Mouse (Mus musculus) MEL (cell line): ENCODE measurements at regions not wholly inside any gene's neighbourhood (a gene's known extent, or its start where the extent isn't known, plus 50 kb on each side); places are given as distances from the start of the nearest gene placed in this dataset.

Experiments used
- BHLHE40 ChIP-seq: IDR thresholded peaks from 2 replicates; pipeline ENCODE4 v1.6.1; 2012; ENCODE audit warnings: low read depth, mild to moderate bottlenecking, inconsistent platforms, low read length, improper control_type of control experiment, borderline replicate concordance
- CTCF ChIP-seq, 3 experiments: IDR thresholded peaks in 2 of 3; conservative IDR thresholded peaks in 1 of 3; 2 replicates each; pipeline ENCODE4 v1.5.1; 2011 to 2012; ENCODE audit warnings: low read length in 3 of 3, low read depth in 2 of 3, mild to moderate bottlenecking in 2 of 3, improper control_type of control experiment in 1 of 3, inconsistent platforms in 1 of 3, mixed read lengths in 1 of 3, moderate library complexity in 1 of 3; ENCODE audit not compliant: control insufficient read depth in 1 of 3, insufficient read depth in 1 of 3, poor library complexity in 1 of 3, severe bottlenecking in 1 of 3
- E2F4 ChIP-seq: IDR thresholded peaks from 2 replicates; pipeline ENCODE4 v1.6.1; 2011; ENCODE audit warnings: low read depth, low read length, improper control_type of control experiment, borderline replicate concordance
- EP300 ChIP-seq, 2 experiments: IDR thresholded peaks; 2 replicates each; pipeline ENCODE4 v1.6.1; 2011; ENCODE audit warnings: improper control_type of control experiment in 2 of 2, low read length in 2 of 2, low read depth in 1 of 2, mild to moderate bottlenecking in 1 of 2
- ETS1 ChIP-seq: IDR thresholded peaks from 2 replicates; pipeline ENCODE4 v1.6.1; 2012; ENCODE audit warnings: low read depth, mild to moderate bottlenecking, inconsistent platforms, low read length, improper control_type of control experiment, moderate library complexity
- GATA1 ChIP-seq: IDR thresholded peaks from 2 replicates; pipeline ENCODE4 v1.6.1; 2011; ENCODE audit warnings: low read depth, low read length, improper control_type of control experiment
- MEF2A ChIP-seq: IDR thresholded peaks from 2 replicates; pipeline ENCODE4 v1.6.1; 2014; ENCODE audit warnings: low read depth, mild to moderate bottlenecking, inconsistent platforms, low read length, improper control_type of control experiment; ENCODE audit not compliant: poor library complexity, insufficient replicate concordance, severe bottlenecking; ENCODE audit errors: extremely low read depth
- POLR2A ChIP-seq, 2 experiments: IDR thresholded peaks; 2 replicates each; pipeline ENCODE4 v1.6.1; 2011 to 2012; ENCODE audit warnings: low read length in 2 of 2, mild to moderate bottlenecking in 2 of 2, control low read depth in 1 of 2, improper control_type of control experiment in 1 of 2, low read depth in 1 of 2, moderate library complexity in 1 of 2; ENCODE audit not compliant: control insufficient read depth in 1 of 2, insufficient read depth in 1 of 2, poor library complexity in 1 of 2
- TAL1 ChIP-seq: IDR thresholded peaks from 2 replicates; pipeline ENCODE4 v1.6.1; 2012; ENCODE audit warnings: mild to moderate bottlenecking, inconsistent platforms, low read length, moderate library complexity, mixed read lengths
- USF1 ChIP-seq: IDR thresholded peaks from 2 replicates; pipeline ENCODE4 v1.6.1; 2014; ENCODE audit warnings: low read depth, mild to moderate bottlenecking, inconsistent platforms, low read length, improper control_type of control experiment, moderate library complexity
- ZKSCAN1 ChIP-seq: IDR thresholded peaks from 2 replicates; pipeline ENCODE4 v1.6.1; 2012; ENCODE audit warnings: low read depth, mild to moderate bottlenecking, inconsistent platforms, low read length, improper control_type of control experiment, moderate library complexity
- ZNF384 ChIP-seq: IDR thresholded peaks from 2 replicates; pipeline ENCODE4 v1.6.1; 2012; ENCODE audit warnings: low read depth, mild to moderate bottlenecking, inconsistent platforms, low read length, improper control_type of control experiment

DNA sequence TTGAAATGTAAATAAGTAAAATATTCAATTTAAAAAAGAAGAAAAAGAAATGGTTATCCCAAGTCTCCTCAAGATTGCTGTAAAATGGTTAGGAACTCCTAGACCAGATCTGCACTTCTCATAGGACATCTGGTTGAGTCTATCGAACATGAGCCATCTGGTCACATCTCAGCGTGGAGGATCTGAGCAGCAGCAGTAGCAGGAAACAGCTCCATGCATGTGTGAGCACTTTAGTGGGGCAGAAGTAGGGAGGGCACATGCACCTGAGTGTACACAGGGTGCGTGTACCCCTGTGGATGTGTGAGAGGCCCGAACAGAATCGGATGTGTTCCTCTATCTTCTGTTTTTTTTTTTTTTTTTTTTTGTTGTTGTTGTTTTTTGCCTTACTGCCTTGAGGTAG is 65.2 kb upstream of the Klf13 start:
- TF ChIP-seq CTCF (IDR thresholded peaks at IDR 0.05 in 2 of 3, conservative IDR thresholded peaks at IDR 0.05 in 1 of 3; ENCODE audit: control insufficient read depth in 1 of 3, insufficient read depth in 1 of 3, low read depth in 2 of 3, low read length in 3 of 3, poor library complexity in 1 of 3, severe bottlenecking in 1 of 3) (no peak), ETS1 (no peak), POLR2A (IDR thresholded peaks at IDR 0.05; ENCODE audit: control insufficient read depth in 1 of 2, insufficient read depth in 1 of 2, low read depth in 1 of 2, low read length in 2 of 2, poor library complexity in 1 of 2) (no peak), TAL1 (no peak), ZKSCAN1 (no peak), ZNF384 (no peak), EP300 (IDR thresholded peaks at IDR 0.05; ENCODE audit: low read depth in 1 of 2, low read length in 2 of 2) (no peak), MEF2A (no peak), BHLHE40 (no peak), GATA1 (no peak), E2F4 (no peak), USF1 (no peak)
